Mouse (Mus musculus) T-helper 17 cell (primary cell): ENCODE data around the gene Gm48552.

Experiments used
- in situ Hi-C, 2 experiments: fragments of 300-600 bp; cut with MboI, MseI; formaldehyde crosslinking; loops; 1 replicate in 1 of 2; 2 replicates in 1 of 2; pipeline ENCODE4 v1.15.1; 2025; ENCODE audit warnings: high pct_unique_total_duplicates in 2 of 2

The Gm48552 gene

GRCm38 (mm10) chr10:81405588-81406201 lies 16.9 kb downstream of the Gm48552 start:
- in situ Hi-C loops, result no loop called here

GRCm38 (mm10) chr10:81406504-81407440 lies 18.0 kb downstream of the Gm48552 start:
- in situ Hi-C loops, result no loop called here

- in situ Hi-C loops, result no loop called here
Measured at GRCm38 (mm10) chr10:81407539-81408423, 19.0 kb downstream of the Gm48552 start.

- in situ Hi-C loops, result no loop called here
Measured at GRCm38 (mm10) chr10:81408424-81408729, 19.6 kb downstream of the Gm48552 start.

- in situ Hi-C loops, result no loop called here
Measured at GRCm38 (mm10) chr10:81408871-81409291, 20.1 kb downstream of the Gm48552 start.

GRCm38 (mm10) chr10:81409330-81409729 lies 20.5 kb downstream of the Gm48552 start:
- in situ Hi-C loops, result no loop called here

GRCm38 (mm10) chr10:81410350-81410749 lies 21.5 kb downstream of the Gm48552 start:
- in situ Hi-C loops, result no loop called here

- in situ Hi-C loops, result no loop called here
Measured at GRCm38 (mm10) chr10:81410981-81411380, 22.2 kb downstream of the Gm48552 start.

GRCm38 (mm10) chr10:81411471-81412400 lies 22.9 kb downstream of the Gm48552 start:
- in situ Hi-C loops, result no loop called here

GRCm38 (mm10) chr10:81412586-81413309 lies 23.9 kb downstream of the Gm48552 start:
- in situ Hi-C loops, result no loop called here

GRCm38 (mm10) chr10:81413310-81414261 lies 24.8 kb downstream of the Gm48552 start:
- in situ Hi-C loops, result no loop called here

- in situ Hi-C loops, result no loop called here
Measured at GRCm38 (mm10) chr10:81414682-81415081, 25.9 kb downstream of the Gm48552 start.

GRCm38 (mm10) chr10:81415146-81415545 lies 26.3 kb downstream of the Gm48552 start:
- in situ Hi-C loops, result no loop called here

- in situ Hi-C loops, result no loop called here
Measured at GRCm38 (mm10) chr10:81415549-81416310, 26.9 kb downstream of the Gm48552 start.

- in situ Hi-C loops, result no loop called here
Measured at GRCm38 (mm10) chr10:81416581-81417226, 27.9 kb downstream of the Gm48552 start.

GRCm38 (mm10) chr10:81417227-81418215 lies 28.7 kb downstream of the Gm48552 start:
- in situ Hi-C loops, result no loop called here
